26 mouse cellular contexts compared by ENCODE assay signal in genomic region chr9:5146604-5147003, GRCm38 (mm10).
DNase-seq lines count a peak whose midpoint lies in the region; ATAC-seq and TF ChIP-seq lines count a peak whose summit lies in the region.
"Had no signal": no experiment of that assay in that cellular context is flagged by ENCODE, and none has a peak within 500 bp of the region (broad histone marks: within the 10 kb centered on the region; RNA-seq: fewer than 3 reads in every experiment).

No protein-coding gene starts in this region.

- no peak for TF ChIP-seq EP300 in ES-Bruce4 (IDR thresholded peaks at IDR 0.05; ENCODE audit: insufficient read depth, low read depth, low read length)

- H3K27ac ChIP-seq in intestine, embryonic 16.5 days (ENCODE audit: low read length): no peak overlapping the region
- no peak overlapping the region for H3K27ac ChIP-seq in intestine, embryonic 15.5 days
- H3K27ac ChIP-seq in ES-Bruce4 (ENCODE audit: insufficient read depth, low read length): no peak overlapping the region
- no peak overlapping the region for H3K27ac ChIP-seq in small intestine, adult 2 months (ENCODE audit: insufficient read depth, low read depth, low read length)
- H3K27ac ChIP-seq in forebrain, embryonic 11.5 days (ENCODE audit: low read depth, low read length): no peak overlapping the region
- H3K27ac ChIP-seq: embryonic facial prominence, embryonic 12.5 days; embryonic facial prominence, embryonic 15.5 days; forebrain, embryonic 12.5 days; forebrain, embryonic 15.5 days; heart, embryonic 10.5 days; heart, embryonic 13.5 days; hindbrain, embryonic 12.5 days; hindbrain, embryonic 15.5 days had no signal

- H3K4me2 ChIP-seq in intestine, embryonic 16.5 days (ENCODE audit: low read depth, low read length): no peak overlapping the region
- no peak overlapping the region for H3K4me2 ChIP-seq in intestine, embryonic 15.5 days (replicated peaks)
- H3K4me2 ChIP-seq in forebrain, embryonic 11.5 days (ENCODE audit: low read depth, low read length, severe bottlenecking): no peak overlapping the region
- H3K4me2 ChIP-seq: embryonic facial prominence, embryonic 12.5 days; embryonic facial prominence, embryonic 15.5 days; forebrain, embryonic 12.5 days; forebrain, embryonic 15.5 days; heart, embryonic 13.5 days; hindbrain, embryonic 12.5 days; hindbrain, embryonic 15.5 days had no signal

- WGBS in intestine, embryonic 16.5 days: 100% methylated on average over 1 of the region's 1 CpGs
- 93% methylated on average over 1 of the region's 1 CpGs for whole genome bisulfite sequencing in intestine, embryonic 15.5 days
- WGBS in small intestine, adult 2 months: 92% methylated on average over 1 of the region's 1 CpGs
- 100% methylated on average over 1 of the region's 1 CpGs for WGBS in forebrain, embryonic 11.5 days

- peak; percentile 41 for TF ChIP-seq CTCF in ES-Bruce4 (IDR thresholded peaks at IDR 0.05; ENCODE audit: low read depth, low read length)
- TF ChIP-seq CTCF in small intestine, adult 2 months (IDR thresholded peaks at IDR 0.05; ENCODE audit: extremely low read depth, insufficient read length, insufficient replicate concordance, low read depth, low read length): peak; percentile 32; the same call in 1 of the 2 replicates

- H3K4me1 ChIP-seq in intestine, embryonic 16.5 days (ENCODE audit: control insufficient read depth, insufficient read depth, low read length): no peaks in the 10 kb centered on the region
- no peaks in the 10 kb centered on the region for H3K4me1 ChIP-seq in intestine, embryonic 15.5 days (replicated peaks)
- no peaks in the 10 kb centered on the region for H3K4me1 ChIP-seq in ES-Bruce4 (ENCODE audit: control insufficient read depth, insufficient read depth, low read length)
- no peaks in the 10 kb centered on the region for H3K4me1 ChIP-seq in small intestine, adult 2 months (ENCODE audit: control insufficient read depth, insufficient read depth, insufficient read length, low read length)
- no peaks in the 10 kb centered on the region for H3K4me1 ChIP-seq in forebrain, embryonic 11.5 days (replicated peaks; ENCODE audit: control insufficient read depth, insufficient read depth, low read length)
- H3K4me1 ChIP-seq: embryonic facial prominence, embryonic 12.5 days; embryonic facial prominence, embryonic 15.5 days; forebrain, embryonic 12.5 days; forebrain, embryonic 15.5 days; heart, embryonic 10.5 days; heart, embryonic 13.5 days; hindbrain, embryonic 12.5 days; hindbrain, embryonic 15.5 days had no signal

- H3K36me3 ChIP-seq in intestine, embryonic 16.5 days (ENCODE audit: control insufficient read depth, insufficient read depth, low read length): no peaks in the 10 kb centered on the region
- H3K36me3 ChIP-seq in intestine, embryonic 15.5 days: no peaks in the 10 kb centered on the region
- H3K36me3 ChIP-seq in ES-Bruce4 (ENCODE audit: control insufficient read depth, insufficient read depth, low read length, poor library complexity, severe bottlenecking): no peaks in the 10 kb centered on the region
- H3K36me3 ChIP-seq in small intestine, adult 2 months (ENCODE audit: control insufficient read depth, insufficient read depth, low read length): no peaks in the 10 kb centered on the region
- no peaks in the 10 kb centered on the region for H3K36me3 ChIP-seq in forebrain, embryonic 11.5 days (ENCODE audit: control insufficient read depth, insufficient read depth, low read length)
- H3K36me3 ChIP-seq: embryonic facial prominence, embryonic 12.5 days; embryonic facial prominence, embryonic 15.5 days; forebrain, embryonic 12.5 days; forebrain, embryonic 15.5 days; G1E; heart, embryonic 10.5 days; heart, embryonic 13.5 days; hindbrain, embryonic 12.5 days; hindbrain, embryonic 15.5 days had no signal

- no peaks in the 10 kb centered on the region for H3K9me3 ChIP-seq in intestine, embryonic 16.5 days (ENCODE audit: control insufficient read depth, low read length)
- H3K9me3 ChIP-seq in intestine, embryonic 15.5 days: no peaks in the 10 kb centered on the region
- no peaks in the 10 kb centered on the region for H3K9me3 ChIP-seq in ES-Bruce4 (replicated peaks; ENCODE audit: control insufficient read depth, insufficient read depth, low read length, poor library complexity, severe bottlenecking)
- H3K9me3 ChIP-seq in forebrain, embryonic 11.5 days (ENCODE audit: control insufficient read depth, low read length): no peaks in the 10 kb centered on the region
- H3K9me3 ChIP-seq: embryonic facial prominence, embryonic 12.5 days; embryonic facial prominence, embryonic 15.5 days; forebrain, embryonic 12.5 days; forebrain, embryonic 15.5 days; G1E; heart, embryonic 10.5 days; heart, embryonic 13.5 days; hindbrain, embryonic 12.5 days; hindbrain, embryonic 15.5 days had no signal

- TF ChIP-seq POLR2A in ES-Bruce4 (IDR thresholded peaks at IDR 0.05; ENCODE audit: insufficient read depth, low read length): no peak
- TF ChIP-seq POLR2A in small intestine, adult 2 months (IDR thresholded peaks at IDR 0.05; ENCODE audit: low read depth, low read length): no peak

- H3K9ac ChIP-seq in intestine, embryonic 16.5 days (ENCODE audit: low read depth, low read length): no peak overlapping the region
- no peak overlapping the region for H3K9ac ChIP-seq in intestine, embryonic 15.5 days
- no peak overlapping the region for H3K9ac ChIP-seq in ES-Bruce4 (ENCODE audit: low read depth, poor library complexity, severe bottlenecking)
- H3K9ac ChIP-seq in forebrain, embryonic 11.5 days (ENCODE audit: low read length): no peak overlapping the region
- H3K9ac ChIP-seq: embryonic facial prominence, embryonic 12.5 days; embryonic facial prominence, embryonic 15.5 days; forebrain, embryonic 12.5 days; forebrain, embryonic 15.5 days; heart, embryonic 13.5 days; hindbrain, embryonic 12.5 days; hindbrain, embryonic 15.5 days had no signal

- 0 out of 2 replicates have a peak, but pooled peaks have one; percentile 16 for ATAC-seq in intestine, embryonic 16.5 days
- ATAC-seq in intestine, embryonic 15.5 days: no peak
- no peak for ATAC-seq in forebrain, embryonic 11.5 days (replicated peaks; ENCODE audit: low FRiP score)
- ATAC-seq: forebrain, embryonic 15.5 days had no signal

- H3K27me3 ChIP-seq in intestine, embryonic 16.5 days (replicated peaks; ENCODE audit: control insufficient read depth, insufficient read depth, low read length): no peaks in the 10 kb centered on the region
- H3K27me3 ChIP-seq in intestine, embryonic 15.5 days (replicated peaks): no peaks in the 10 kb centered on the region
- H3K27me3 ChIP-seq in ES-Bruce4 (ENCODE audit: control insufficient read depth, insufficient read depth, low read length, poor library complexity, severe bottlenecking): no peaks in the 10 kb centered on the region
- H3K27me3 ChIP-seq in small intestine, adult 2 months (ENCODE audit: control insufficient read depth, insufficient read depth, low read length): no peaks in the 10 kb centered on the region
- H3K27me3 ChIP-seq in forebrain, embryonic 11.5 days (ENCODE audit: control insufficient read depth, insufficient read depth, low read length): no peaks in the 10 kb centered on the region
- H3K27me3 ChIP-seq: embryonic facial prominence, embryonic 12.5 days; embryonic facial prominence, embryonic 15.5 days; forebrain, embryonic 12.5 days; forebrain, embryonic 15.5 days; heart, embryonic 13.5 days; hindbrain, embryonic 12.5 days; hindbrain, embryonic 15.5 days had no signal

- H3K4me3 ChIP-seq in intestine, embryonic 16.5 days (ENCODE audit: low read length): no peak overlapping the region
- H3K4me3 ChIP-seq in intestine, embryonic 15.5 days (replicated peaks): no peak overlapping the region
- H3K4me3 ChIP-seq in ES-Bruce4 (ENCODE audit: low read depth, low read length): no peak overlapping the region
- H3K4me3 ChIP-seq in small intestine, adult 2 months (ENCODE audit: low read depth, low read length): no peak overlapping the region
- no peak overlapping the region for H3K4me3 ChIP-seq in forebrain, embryonic 11.5 days (ENCODE audit: low read depth, low read length)
- H3K4me3 ChIP-seq: embryonic facial prominence, embryonic 12.5 days; embryonic facial prominence, embryonic 15.5 days; forebrain, embryonic 12.5 days; forebrain, embryonic 15.5 days; heart, embryonic 10.5 days; heart, embryonic 13.5 days; hindbrain, embryonic 12.5 days; hindbrain, embryonic 15.5 days had no signal

- DNase-seq in R1 (ENCODE audit: low read depth, low spot score): peak; percentile 25
- no peak for DNase-seq in forebrain, embryonic 11.5 days (ENCODE audit: low spot score)
- DNase-seq in adrenal gland, postnatal 10 days: no peak
- no peak for DNase-seq in thymus, postnatal 25 days
- DNase-seq: adrenal gland, postnatal 14 days; B cell, adult 2 months; cerebellum, adult 11 months; cerebellum, adult 2 months; cerebellum, adult 9-11 months; cerebellum, postnatal 25 days; gastrocnemius, postnatal 25 days; heart, adult 18-20 months; heart, postnatal 14 days had no signal
